Mouse (Mus musculus) cerebellum, adult 11-12 months (tissue): ENCODE data around the gene Olfr972.
"Not testable (repeated sequence)": the region's sequence is repeated elsewhere in the genome, so short reads cannot be mapped to it uniquely, and the experiment has no call there.

Experiments used
- DNase-seq: peaks from one replicate; pipeline ENCODE4 v3.0.0; 2022

The Olfr972 gene

GRCm38 (mm10) chr9:39866122-39866521 is at the start of gene Olfr972:
Olfr972 (plus strand) TSS chr9:39866422.
- DNase-seq = no peak

- not testable (repeated sequence) for DNase-seq
Measured at GRCm38 (mm10) chr9:39836576-39836975, 29.6 kb upstream of the Olfr972 start, which contains the start of gene Olfr971. Olfr971 (plus strand) TSS chr9:39836876.

GRCm38 (mm10) chr9:39871986-39872385 is 5.8 kb downstream of the Olfr972 start:
- DNase-seq = not testable (repeated sequence)

GRCm38 (mm10) chr9:39877541-39878396 is 11.5 kb downstream of the Olfr972 start:
- not testable (repeated sequence) for DNase-seq

GRCm38 (mm10) chr9:39905106-39905505 is 38.9 kb downstream of the Olfr972 start:
- DNase-seq = no peak

GRCm38 (mm10) chr9:39907036-39907435 is 40.8 kb downstream of the Olfr972 start, which contains the start of gene Olfr229:
Olfr229 (plus strand) TSS chr9:39907336.
- DNase-seq = no peak

- no peak for DNase-seq
Measured at GRCm38 (mm10) chr9:39909939-39910338, 43.7 kb downstream of the Olfr972 start.
